Mouse (Mus musculus) hindbrain, embryonic 13.5 days (tissue): ENCODE measurements around the gene P2ry6. TPM values are rescaled to one million over a fixed set of nuclear protein-coding genes. Genes with fewer than 3 reads are reported as not detected.

Experiments
- ATAC-seq: fragments of 200-750 bp; cut with Nextera tagmentation; 2 replicates; pipeline ENCODE4 v1.8.0; 2017; ENCODE audit warnings: moderate TSS enrichment; ENCODE audit not compliant: low FRiP score
- H3K27ac ChIP-seq: fragments of 300-500 bp; sonication (generic); 2 replicates; pipeline ENCODE4 v1.5.1; 2015; ENCODE audit warnings: inconsistent platforms, mild to moderate bottlenecking, moderate library complexity
- H3K27me3 ChIP-seq: fragments of 300-500 bp; sonication (generic); 2 replicates; pipeline ENCODE4 v1.6.1; 2015; ENCODE audit warnings: mild to moderate bottlenecking, inconsistent platforms
- H3K36me3 ChIP-seq: fragments of 300-500 bp; sonication (generic); 2 replicates; pipeline ENCODE4 v1.6.1; 2015; ENCODE audit warnings: mild to moderate bottlenecking, inconsistent platforms
- H3K4me1 ChIP-seq: fragments of 300-500 bp; sonication (generic); replicated peaks from 2 replicates; pipeline ENCODE4 v1.6.1; 2015; ENCODE audit warnings: inconsistent platforms
- H3K4me2 ChIP-seq: fragments of 300-500 bp; sonication (generic); 2 replicates; pipeline ENCODE4 v1.6.1; 2015; ENCODE audit warnings: inconsistent platforms, mild to moderate bottlenecking, moderate library complexity
- H3K4me3 ChIP-seq: fragments of 300-500 bp; sonication (generic); 2 replicates; pipeline ENCODE4 v1.5.1; 2015; ENCODE audit warnings: mild to moderate bottlenecking, inconsistent platforms
- H3K9ac ChIP-seq: fragments of 300-500 bp; sonication (generic); 2 replicates; pipeline ENCODE4 v1.6.1; 2015; ENCODE audit warnings: mild to moderate bottlenecking, inconsistent platforms
- H3K9me3 ChIP-seq: fragments of 300-500 bp; sonication (generic); 2 replicates; pipeline ENCODE4 v1.6.1; 2016; ENCODE audit warnings: inconsistent platforms
- WGBS: fragments of 180-500 bp; shearing (Covaris S2); methylation state at CpG from one replicate; pipeline ENCODE4 v1.1.7; 2015; 5-methylcytosine and 5-hydroxymethylcytosine counted together
- polyA plus RNA-seq: library from polyadenylated mRNA; unstranded; fragments of >200 nt; fragmentation: Nextera tagmentation; extraction: Ambion mirVana; gene quantifications from 2 replicates; pipeline ENCODE4 v1.2.1, GENCODE M21; 2015

P2ry6 gene
- polyA plus RNA-seq, 1 experiment from 2014 or later, result 3.5 TPM

GRCm38 (mm10) chr7:100978171-100978570 is 3.7 kb upstream of the P2ry6 start:
- Histone ChIP-seq H3K27me3 (peaks cover 28% of the 10 kb centered on the region), H3K9ac (no peak overlapping the region), H3K9me3 (no peaks in the 10 kb centered on the region), H3K36me3 (no peaks in the 10 kb centered on the region), H3K27ac (no peak overlapping the region), H3K4me3 (no peak overlapping the region), H3K4me2 (no peak overlapping the region), H3K4me1 (peaks cover 11% of the 10 kb centered on the region)
- ATAC-seq, result no peak
- 90% methylated on average over 5 of the region's 5 CpGs for WGBS

GRCm38 (mm10) chr7:100972875-100973274 is 1.6 kb downstream of the P2ry6 start:
- no peak overlapping the region for H3K4me2 ChIP-seq
- no peaks in the 10 kb centered on the region for H3K9me3 ChIP-seq
- WGBS, result 38% methylated on average over 3 of the region's 3 CpGs
- peaks cover 42% of the 10 kb centered on the region for H3K27me3 ChIP-seq
- peaks cover 15% of the 10 kb centered on the region for H3K4me1 ChIP-seq
- ATAC-seq, result no peak
- H3K27ac ChIP-seq, result no peak overlapping the region
- no peaks in the 10 kb centered on the region for H3K36me3 ChIP-seq
- 0 out of 2 replicates have a peak overlapping the region, but pooled peaks have one; percentile 19 for H3K9ac ChIP-seq
- H3K4me3 ChIP-seq, result no peak overlapping the region

GRCm38 (mm10) chr7:100968874-100969659 is 5.4 kb downstream of the P2ry6 start:
- Histone ChIP-seq H3K9me3 (no peaks in the 10 kb centered on the region), H3K27me3 (peaks cover 24% of the 10 kb centered on the region), H3K4me2 (no peak overlapping the region), H3K36me3 (no peaks in the 10 kb centered on the region), H3K27ac (no peak overlapping the region), H3K9ac (no peak overlapping the region), H3K4me3 (no peak overlapping the region), H3K4me1 (peaks cover 7% of the 10 kb centered on the region)
- no peak for ATAC-seq
- 79% methylated on average over 10 of the region's 10 CpGs for WGBS

- H3K4me1 ChIP-seq, result 0 out of 2 replicates have a peak, but pooled peaks cover 5% of the 10 kb centered on the region
- H3K36me3 ChIP-seq, result no peaks in the 10 kb centered on the region
- peaks cover 17% of the 10 kb centered on the region for H3K27me3 ChIP-seq
- H3K4me2 ChIP-seq, result no peak overlapping the region
- no peak overlapping the region for H3K4me3 ChIP-seq
- no peak for ATAC-seq
- 85% methylated on average over 6 of the region's 6 CpGs for WGBS
- H3K27ac ChIP-seq, result no peak overlapping the region
- H3K9ac ChIP-seq, result no peak overlapping the region
- no peaks in the 10 kb centered on the region for H3K9me3 ChIP-seq
These were observed 6.1 kb downstream of the P2ry6 start for GRCm38 (mm10) chr7:100968376-100968775.

- Histone ChIP-seq H3K4me2 (no peak overlapping the region), H3K36me3 (no peaks in the 10 kb centered on the region), H3K4me3 (no peak overlapping the region), H3K9ac (no peak overlapping the region), H3K27me3 (peaks cover 12% of the 10 kb centered on the region), H3K9me3 (no peaks in the 10 kb centered on the region), H3K4me1 (0 out of 2 replicates have a peak, but pooled peaks cover 8% of the 10 kb centered on the region), H3K27ac (no peak overlapping the region)
- no peak for ATAC-seq
- 83% methylated on average over 9 of the region's 9 CpGs for WGBS
These were observed 6.6 kb downstream of the P2ry6 start for GRCm38 (mm10) chr7:100967850-100968249.

- no peak for ATAC-seq
- Histone ChIP-seq H3K9me3 (no peaks in the 10 kb centered on the region), H3K4me1 (0 out of 2 replicates have a peak, but pooled peaks cover 5% of the 10 kb centered on the region), H3K4me2 (no peak overlapping the region), H3K27me3 (no peaks in the 10 kb centered on the region), H3K4me3 (no peak overlapping the region), H3K27ac (no peak overlapping the region), H3K9ac (no peak overlapping the region), H3K36me3 (no peaks in the 10 kb centered on the region)
- 83% methylated on average over 7 of the region's 7 CpGs for WGBS
These were observed 8.4 kb downstream of the P2ry6 start for GRCm38 (mm10) chr7:100966014-100966413.

- no peak for ATAC-seq
- WGBS, result 24% methylated on average over 4 of the region's 4 CpGs
- H3K4me2 ChIP-seq, result no peak overlapping the region
- no peaks in the 10 kb centered on the region for H3K9me3 ChIP-seq
- H3K27ac ChIP-seq, result no peak overlapping the region
- H3K4me3 ChIP-seq, result no peak overlapping the region
- no peak overlapping the region for H3K9ac ChIP-seq
- no peaks in the 10 kb centered on the region for H3K27me3 ChIP-seq
- no peaks in the 10 kb centered on the region for H3K36me3 ChIP-seq
- H3K4me1 ChIP-seq, result 0 out of 2 replicates have a peak, but pooled peaks cover 5% of the 10 kb centered on the region
These were observed 9.4 kb downstream of the P2ry6 start for GRCm38 (mm10) chr7:100965079-100965478.

GRCm38 (mm10) chr7:100964242-100964641 is 10.2 kb downstream of the P2ry6 start:
- no peak overlapping the region for H3K9ac ChIP-seq
- no peaks in the 10 kb centered on the region for H3K9me3 ChIP-seq
- H3K4me2 ChIP-seq, result no peak overlapping the region
- H3K4me1 ChIP-seq, result 0 out of 2 replicates have a peak, but pooled peaks cover 5% of the 10 kb centered on the region
- H3K36me3 ChIP-seq, result no peaks in the 10 kb centered on the region
- no peaks in the 10 kb centered on the region for H3K27me3 ChIP-seq
- no peak for ATAC-seq
- H3K27ac ChIP-seq, result no peak overlapping the region
- 84% methylated on average over 6 of the region's 6 CpGs for WGBS
- H3K4me3 ChIP-seq, result no peak overlapping the region

GRCm38 (mm10) chr7:100963381-100963780 is 11.1 kb downstream of the P2ry6 start:
- H3K9me3 ChIP-seq, result no peaks in the 10 kb centered on the region
- H3K27ac ChIP-seq, result no peak overlapping the region
- H3K9ac ChIP-seq, result no peak overlapping the region
- no peak for ATAC-seq
- H3K4me2 ChIP-seq, result no peak overlapping the region
- H3K4me3 ChIP-seq, result no peak overlapping the region
- no peaks in the 10 kb centered on the region for H3K27me3 ChIP-seq
- H3K4me1 ChIP-seq, result 0 out of 2 replicates have a peak, but pooled peaks cover 5% of the 10 kb centered on the region
- no peaks in the 10 kb centered on the region for H3K36me3 ChIP-seq
- 75% methylated on average over 8 of the region's 8 CpGs for WGBS

GRCm38 (mm10) chr7:100961146-100961545 is 13.3 kb downstream of the P2ry6 start:
- 0 out of 2 replicates have a peak, but pooled peaks cover 5% of the 10 kb centered on the region for H3K4me1 ChIP-seq
- H3K9ac ChIP-seq, result no peak overlapping the region
- H3K4me3 ChIP-seq, result no peak overlapping the region
- H3K9me3 ChIP-seq, result no peaks in the 10 kb centered on the region
- 77% methylated on average over 7 of the region's 7 CpGs for WGBS
- no peak for ATAC-seq
- no peak overlapping the region for H3K27ac ChIP-seq
- H3K27me3 ChIP-seq, result no peaks in the 10 kb centered on the region
- no peaks in the 10 kb centered on the region for H3K36me3 ChIP-seq
- no peak overlapping the region for H3K4me2 ChIP-seq

GRCm38 (mm10) chr7:100960462-100960861 is 14.0 kb downstream of the P2ry6 start:
- H3K9ac ChIP-seq, result no peak overlapping the region
- no peak overlapping the region for H3K4me2 ChIP-seq
- 0 out of 2 replicates have a peak, but pooled peaks cover 5% of the 10 kb centered on the region for H3K4me1 ChIP-seq
- H3K36me3 ChIP-seq, result no peaks in the 10 kb centered on the region
- no peaks in the 10 kb centered on the region for H3K9me3 ChIP-seq
- 81% methylated on average over 2 of the region's 2 CpGs for WGBS
- H3K27me3 ChIP-seq, result no peaks in the 10 kb centered on the region
- no peak for ATAC-seq
- no peak overlapping the region for H3K27ac ChIP-seq
- H3K4me3 ChIP-seq, result no peak overlapping the region

GRCm38 (mm10) chr7:100958426-100958825 is 16.0 kb downstream of the P2ry6 start:
- no peak for ATAC-seq
- WGBS, result 85% methylated on average over 2 of the region's 2 CpGs

GRCm38 (mm10) chr7:100952686-100953085 is 21.8 kb downstream of the P2ry6 start:
- Histone ChIP-seq H3K27me3 (0 out of 2 replicates have a peak, but pooled peaks cover 4% of the 10 kb centered on the region), H3K4me3 (no peak overlapping the region), H3K27ac (no peak overlapping the region), H3K9me3 (no peaks in the 10 kb centered on the region), H3K9ac (no peak overlapping the region), H3K36me3 (no peaks in the 10 kb centered on the region), H3K4me1 (0 out of 2 replicates have a peak, but pooled peaks cover 4% of the 10 kb centered on the region), H3K4me2 (no peak overlapping the region)
- WGBS, result 84% methylated on average over 7 of the region's 7 CpGs
- ATAC-seq, result no peak

More at GRCm38 (mm10) chr7:100958426-100958825, 16.0 kb downstream of the P2ry6 start:
- no peaks in the 10 kb centered on the region for H3K9me3 ChIP-seq
- H3K27ac ChIP-seq, result no peak overlapping the region
- H3K9ac ChIP-seq, result no peak overlapping the region
- no peaks in the 10 kb centered on the region for H3K36me3 ChIP-seq
- 0 out of 2 replicates have a peak, but pooled peaks cover 5% of the 10 kb centered on the region for H3K4me1 ChIP-seq
- no peak overlapping the region for H3K4me2 ChIP-seq
- no peaks in the 10 kb centered on the region for H3K27me3 ChIP-seq
- H3K4me3 ChIP-seq, result no peak overlapping the region
